Mouse (Mus musculus): ENCODE results near the gene Fam222b.

DNA sequence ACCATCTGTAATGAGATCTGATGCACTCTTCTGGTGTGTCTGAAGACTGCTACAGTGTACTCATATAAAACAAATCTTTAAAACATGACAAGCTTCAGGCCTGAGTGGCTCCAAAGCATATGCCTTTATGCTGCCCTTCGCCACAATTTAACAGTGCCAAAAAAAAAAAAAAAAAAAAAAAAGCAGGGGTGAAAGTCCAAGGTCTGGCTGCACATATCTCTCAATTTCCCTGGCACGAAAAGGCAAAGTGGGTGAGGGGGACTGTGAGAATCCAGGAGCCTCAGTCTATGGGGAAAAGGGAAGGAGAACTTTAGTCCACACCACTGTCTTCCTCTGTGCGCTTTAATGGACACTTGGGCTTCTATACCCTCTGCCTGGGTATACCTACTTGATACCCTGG, 107.9 kb downstream of the Fam222b start:
- no peak for TF ChIP-seq POLR2A (IDR thresholded peaks at IDR 0.05; ENCODE audit: borderline replicate concordance, extremely low read depth, low read depth, low read length)
- no peak for TF ChIP-seq CTCF (IDR thresholded peaks at IDR 0.05; ENCODE audit: insufficient read depth, low read length)
